31 mouse cellular contexts compared by ENCODE assay signal in the genomic region with DNA sequence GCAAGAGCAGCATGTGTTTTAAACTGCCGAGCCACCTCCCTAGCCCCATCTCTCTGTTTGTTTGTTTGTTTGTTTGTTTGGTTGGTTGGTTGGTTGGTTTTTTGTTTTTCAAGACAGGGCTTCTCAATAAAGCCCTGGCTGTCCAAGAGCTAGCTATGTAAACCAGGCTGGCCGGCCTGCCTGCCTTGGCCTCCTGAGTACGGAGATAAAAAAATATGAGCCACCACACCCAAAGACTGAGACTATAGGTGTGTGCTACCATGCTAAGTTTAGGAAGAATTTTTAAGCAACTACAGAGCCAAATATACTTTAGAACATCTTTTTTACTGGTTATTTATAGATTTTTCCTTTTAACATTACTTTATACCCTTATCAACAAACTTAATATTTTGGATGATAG. TPM values are rescaled to one million over a fixed set of nuclear protein-coding genes. Genes with fewer than 3 reads are reported as not detected.
A peak's percentile ranks its signal among the peaks of the same experiment; 100 is the strongest.
DNase-seq lines count a peak whose midpoint lies in the region; ATAC-seq and TF ChIP-seq lines count a peak whose summit lies in the region.
"Had no signal": no experiment of that assay in that cellular context is flagged by ENCODE, and none has a peak within 500 bp of the region (broad histone marks: within the 10 kb centered on the region; RNA-seq: fewer than 3 reads in every experiment).

No protein-coding gene starts in this region.

- no peaks in the 10 kb centered on the region for H3K36me3 ChIP-seq in ES-E14 (ENCODE audit: control insufficient read depth, insufficient read depth, low read length, poor library complexity, severe bottlenecking)
- no peaks in the 10 kb centered on the region for H3K36me3 ChIP-seq in liver, embryonic 12.5 days
- H3K36me3 ChIP-seq in forebrain, embryonic 15.5 days, result no peaks in the 10 kb centered on the region
- H3K36me3 ChIP-seq: embryonic facial prominence, embryonic 10.5 days; embryonic facial prominence, embryonic 13.5 days; heart, embryonic 10.5 days; heart, embryonic 13.5 days had no signal

- whole genome bisulfite sequencing in liver, embryonic 12.5 days (ENCODE audit: insufficient replicate concordance), result 41% methylated on average over 3 of the region's 3 CpGs
- WGBS in forebrain, embryonic 15.5 days, result 97% methylated on average over 3 of the region's 3 CpGs

- no peaks in the 10 kb centered on the region for H3K9me3 ChIP-seq in ES-E14 (ENCODE audit: control insufficient read depth, insufficient read depth, low read depth, low read length)
- no peaks in the 10 kb centered on the region for H3K9me3 ChIP-seq in liver, embryonic 12.5 days (replicated peaks)
- no peaks in the 10 kb centered on the region for H3K9me3 ChIP-seq in forebrain, embryonic 15.5 days
- H3K9me3 ChIP-seq: embryonic facial prominence, embryonic 10.5 days; embryonic facial prominence, embryonic 13.5 days; heart, embryonic 10.5 days; heart, embryonic 13.5 days had no signal

- no peak overlapping the region for H3K4me2 ChIP-seq in liver, embryonic 12.5 days
- H3K4me2 ChIP-seq in forebrain, embryonic 15.5 days (replicated peaks), result no peak overlapping the region
- H3K4me2 ChIP-seq: embryonic facial prominence, embryonic 13.5 days; heart, embryonic 13.5 days; hindbrain, embryonic 14.5 days had no signal

- 0 out of 2 replicates have a peak overlapping the region, but pooled peaks have one; percentile 22 for H3K27ac ChIP-seq in ES-E14 (ENCODE audit: insufficient read depth, low read depth, low read length, poor library complexity, severe bottlenecking)
- no peak overlapping the region for H3K27ac ChIP-seq in liver, embryonic 12.5 days
- no peak overlapping the region for H3K27ac ChIP-seq in forebrain, embryonic 15.5 days (replicated peaks)
- H3K27ac ChIP-seq: embryonic facial prominence, embryonic 10.5 days; embryonic facial prominence, embryonic 13.5 days; heart, adult 2 months; heart, embryonic 10.5 days; heart, embryonic 13.5 days; hindbrain, embryonic 14.5 days; hindbrain, postnatal 0 days had no signal

- in situ Hi-C loops in ES-E14 (cut with MboI; ENCODE audit: low sequenced_read_pairs in 2 of 2, unreplicated experiment in 2 of 2), result no loop called here

- no peaks in the 10 kb centered on the region for H3K27me3 ChIP-seq in liver, embryonic 12.5 days (replicated peaks)
- H3K27me3 ChIP-seq in forebrain, embryonic 15.5 days, result no peaks in the 10 kb centered on the region
- H3K27me3 ChIP-seq: CH12.LX; embryonic facial prominence, embryonic 13.5 days; heart, embryonic 13.5 days had no signal

- no peak for DNase-seq in ES-E14 (ENCODE audit: low read depth, low spot score)
- DNase-seq in spleen, adult 18-20 months, result no peak
- DNase-seq: adrenal gland, adult 8-10 months; adrenal gland, postnatal 25 days; B cell, adult 2 months; cerebellum, adult 18-20 months; cerebellum, adult 9-10 months; cerebellum, postnatal 14 days; embryo, embryonic 11 days; gastrocnemius, postnatal 25 days; heart, adult 2 months; heart, postnatal 14 days; heart, postnatal 4 days had no signal

- H3K9ac ChIP-seq in ES-E14 (ENCODE audit: insufficient read depth, low read depth, low read length, poor library complexity, severe bottlenecking), result no peak overlapping the region
- H3K9ac ChIP-seq in liver, embryonic 12.5 days, result no peak overlapping the region
- no peak overlapping the region for H3K9ac ChIP-seq in forebrain, embryonic 15.5 days (replicated peaks)
- H3K9ac ChIP-seq: embryonic facial prominence, embryonic 13.5 days; heart, embryonic 13.5 days; hindbrain, embryonic 14.5 days had no signal

- ATAC-seq in erythroblast, adult 5-6 weeks (replicated peaks; ENCODE audit: low FRiP score, poor library complexity, severe bottlenecking), result 0 out of 2 replicates have a peak, but pooled peaks have one; percentile 64
- ATAC-seq in liver, embryonic 12.5 days, result peak; percentile 72; the same call in 1 of the 2 replicates
- ATAC-seq in forebrain, embryonic 15.5 days (replicated peaks), result no peak
- ATAC-seq in granulocyte monocyte progenitor cell, adult 5-6 weeks (replicated peaks; ENCODE audit: poor library complexity, severe bottlenecking), result no peak
- ATAC-seq: forebrain, embryonic 14.5 days; hindbrain, postnatal 0 days; inflammation-experienced regulatory T-cells, adult 6 months; intestine, embryonic 16.5 days had no signal

- H3K4me1 ChIP-seq in ES-E14 (ENCODE audit: control insufficient read depth in 2 of 2, insufficient read depth in 2 of 2, low read length in 2 of 2, poor library complexity in 1 of 2), result no peaks in the 10 kb centered on the region
- H3K4me1 ChIP-seq in liver, embryonic 12.5 days, result peaks cover 5% of the 10 kb centered on the region
- H3K4me1 ChIP-seq in forebrain, embryonic 15.5 days, result no peaks in the 10 kb centered on the region
- H3K4me1 ChIP-seq: embryonic facial prominence, embryonic 10.5 days; embryonic facial prominence, embryonic 13.5 days; heart, embryonic 10.5 days had no signal

- no peak overlapping the region for H3K4me3 ChIP-seq in ES-E14 (ENCODE audit: insufficient read depth in 1 of 2, low read depth in 1 of 2, low read length in 2 of 2, poor library complexity in 1 of 2, severe bottlenecking in 1 of 2)
- H3K4me3 ChIP-seq in liver, embryonic 12.5 days, result no peak overlapping the region
- H3K4me3 ChIP-seq in forebrain, embryonic 15.5 days, result no peak overlapping the region
- H3K4me3 ChIP-seq: embryonic facial prominence, embryonic 10.5 days; embryonic facial prominence, embryonic 13.5 days; heart, adult 2 months; heart, embryonic 10.5 days; heart, embryonic 13.5 days had no signal

TF ChIP-seq in ES-E14, 5 proteins besides CTCF, POLR2A, EP300 and RAD21:
- TF ChIP-seq ZC3H11A (IDR thresholded peaks at IDR 0.05; ENCODE audit: borderline replicate concordance, low read depth, low read length), result no peak
- no peak for TF ChIP-seq CHD2 (IDR thresholded peaks at IDR 0.05; ENCODE audit: low read depth, low read length)
- TF ChIP-seq MAFK (IDR thresholded peaks at IDR 0.05; ENCODE audit: insufficient read depth, low read depth, low read length), result no peak
- TF ChIP-seq ZNF384 (IDR thresholded peaks at IDR 0.05; ENCODE audit: low read depth, low read length), result no peak
- no peak for TF ChIP-seq HCFC1 (IDR thresholded peaks at IDR 0.05; ENCODE audit: borderline replicate concordance, insufficient read depth, low read length)

RNA-seq across cellular contexts. Expression of gene Dync1li2, which starts 9.3 kb away (rescaled TPM):
- 27.5 and 28.9 TPM in 2 replicates for total RNA-seq in ES-E14 (2012; rRNA removed)
- total RNA-seq in erythroblast, adult 5-6 weeks (2015; ENCODE audit: low replicate concordance), result 22.8 and 30.4 TPM in 2 replicates
- total RNA-seq in erythroblast, adult 5-6 weeks (2017; ENCODE audit: low replicate concordance), result 48.3 and 63.4 TPM in 2 replicates
- 22.8 and 25.2 TPM in 2 replicates for polyA plus RNA-seq in liver, embryonic 12.5 days (2016; fragmentation: Nextera tagmentation; extraction: Ambion mirVana)
- polyA plus RNA-seq in forebrain, embryonic 15.5 days (2015; fragmentation: Nextera tagmentation; extraction: Ambion mirVana), result 124 and 128 TPM in 2 replicates
- total RNA-seq in granulocyte monocyte progenitor cell, adult 5-6 weeks (2014; fragmentation: Nextera tagmentation), result 13.9 and 21.2 TPM in 2 replicates
- total RNA-seq in granulocyte monocyte progenitor cell, adult 5-6 weeks (2017), result 43.4 and 44.1 TPM in 2 replicates

RNA-seq across cellular contexts. Expression of gene Cmtm4, which starts 56.6 kb away (rescaled TPM):
- total RNA-seq in ES-E14 (2012; rRNA removed), result 20.5 and 21.3 TPM in 2 replicates
- 0.96 and 1.0 TPM in 2 replicates for total RNA-seq in erythroblast, adult 5-6 weeks (2015; ENCODE audit: low replicate concordance)
- total RNA-seq in erythroblast, adult 5-6 weeks (2017; ENCODE audit: low replicate concordance), result 0.51 and 0.70 TPM in 2 replicates
- 0.67 and 0.68 TPM in 2 replicates for polyA plus RNA-seq in liver, embryonic 12.5 days (2016; fragmentation: Nextera tagmentation; extraction: Ambion mirVana)
- polyA plus RNA-seq in forebrain, embryonic 15.5 days (2015; fragmentation: Nextera tagmentation; extraction: Ambion mirVana), result 2.6 and 2.9 TPM in 2 replicates
- total RNA-seq in granulocyte monocyte progenitor cell, adult 5-6 weeks (2014; fragmentation: Nextera tagmentation), result 0.58 and 1.4 TPM in 2 replicates
- 0.31 and 0.90 TPM in 2 replicates for total RNA-seq in granulocyte monocyte progenitor cell, adult 5-6 weeks (2017)

RNA-seq across cellular contexts. Expression of gene Terb1, which starts 57.5 kb away (rescaled TPM):
- 0.26 and 0.45 TPM in 2 replicates for total RNA-seq in ES-E14 (2012; rRNA removed)
- not detected in 2 replicates for total RNA-seq in erythroblast, adult 5-6 weeks (2015; ENCODE audit: low replicate concordance)
- total RNA-seq in erythroblast, adult 5-6 weeks (2017; ENCODE audit: low replicate concordance), result not detected in 2 replicates
- polyA plus RNA-seq in liver, embryonic 12.5 days (2016; fragmentation: Nextera tagmentation; extraction: Ambion mirVana), result 0.04 and 0.07 TPM in 2 replicates
- 0.17 and 0.19 TPM in 2 replicates for polyA plus RNA-seq in forebrain, embryonic 15.5 days (2015; fragmentation: Nextera tagmentation; extraction: Ambion mirVana)
- not detected in 2 replicates for total RNA-seq in granulocyte monocyte progenitor cell, adult 5-6 weeks (2014; fragmentation: Nextera tagmentation)
- total RNA-seq in granulocyte monocyte progenitor cell, adult 5-6 weeks (2017), result not detected in 2 replicates
- total RNA-seq: adrenal gland, postnatal 25 days; CH12.LX; common myeloid progenitor, adult 5-6 weeks; gastrocnemius, adult 8-10 months; heart, adult 2 months; heart, postnatal 14 days; heart, postnatal 4 days; MEL had no signal
- polyA plus RNA-seq: heart, adult 2 months; hindbrain, embryonic 11.5 days; inflammation-experienced regulatory T-cells, adult 6 months had no signal

Comparison
In these comparisons a context has a peak if more than half of its experiments do, and no peak if none do; other contexts are left out.
1. ATAC-seq: peak in erythroblast, adult 5-6 weeks (single experiment) and liver, embryonic 12.5 days (single experiment); none in forebrain, embryonic 15.5 days (single experiment) and granulocyte monocyte progenitor cell, adult 5-6 weeks (single experiment).